Mouse (Mus musculus): ENCODE measurements around the gene Hist1h4i. TPM values are rescaled to one million over a fixed set of nuclear protein-coding genes. Genes with fewer than 3 reads are reported as not detected.

The Hist1h4i gene
- polyA plus RNA-seq, 1 experiment from 2014 or later: 31.9 TPM

GRCm38 (mm10) chr13:22013716-22014115 is 27.4 kb downstream of the Hist1h4i start:
- H3K4me3 ChIP-seq (ENCODE audit: low read depth, low read length): no peak overlapping the region
- DNase-seq (ENCODE audit: low spot score): no peak
- H3K4me1 ChIP-seq (ENCODE audit: control insufficient read depth, insufficient read depth, low read length): no peaks in the 10 kb centered on the region
- no peaks in the 10 kb centered on the region for H3K9me3 ChIP-seq (replicated peaks; ENCODE audit: control insufficient read depth, low read length)
- H3K4me2 ChIP-seq (ENCODE audit: low read depth, low read length): no peak overlapping the region
- H3K36me3 ChIP-seq (replicated peaks; ENCODE audit: control insufficient read depth, insufficient read depth, low read depth, low read length): no peaks in the 10 kb centered on the region
- WGBS: 18% methylated on average over 13 of the region's 13 CpGs
- H3K9ac ChIP-seq (replicated peaks; ENCODE audit: low read length): no peak overlapping the region
- peaks cover 32% of the 10 kb centered on the region for H3K27me3 ChIP-seq (ENCODE audit: control insufficient read depth, insufficient read depth, low read length)
- H3K27ac ChIP-seq (replicated peaks; ENCODE audit: low read depth, low read length): no peak overlapping the region
- no peak for ATAC-seq (replicated peaks; ENCODE audit: insufficient number of reproducible peaks, low FRiP score, low TSS enrichment, low read depth)

GRCm38 (mm10) chr13:22009642-22010041 is 31.5 kb downstream of the Hist1h4i start, which contains the start of gene Prss16:
TSS of gene Prss16 (minus strand) at chr13:22009742.
- H3K27me3 ChIP-seq (ENCODE audit: control insufficient read depth, insufficient read depth, low read length): peaks cover 62% of the 10 kb centered on the region
- 0 out of 2 replicates have a peak, but pooled peaks cover 3% of the 10 kb centered on the region for H3K4me1 ChIP-seq (ENCODE audit: control insufficient read depth, insufficient read depth, low read length)
- DNase-seq (ENCODE audit: low spot score) (no peak), ATAC-seq (replicated peaks; ENCODE audit: insufficient number of reproducible peaks, low FRiP score, low TSS enrichment, low read depth) (no peak)
- H3K9ac ChIP-seq (replicated peaks; ENCODE audit: low read length): no peak within 1 kb of the TSS
- WGBS: 26% methylated on average over 5 of the region's 7 CpGs
- no peaks in the 10 kb centered on the region for H3K9me3 ChIP-seq (replicated peaks; ENCODE audit: control insufficient read depth, low read length)
- no peak within 1 kb of the TSS for H3K4me3 ChIP-seq (ENCODE audit: low read depth, low read length)
- no peak within 1 kb of the TSS for H3K4me2 ChIP-seq (ENCODE audit: low read depth, low read length)
- no peak within 1 kb of the TSS for H3K27ac ChIP-seq (replicated peaks; ENCODE audit: low read depth, low read length)
- no peaks in the 10 kb centered on the region for H3K36me3 ChIP-seq (replicated peaks; ENCODE audit: control insufficient read depth, insufficient read depth, low read depth, low read length)

- Histone ChIP-seq H3K4me3 (ENCODE audit: low read depth, low read length) (no peak overlapping the region), H3K9me3 (replicated peaks; ENCODE audit: control insufficient read depth, low read length) (no peaks in the 10 kb centered on the region), H3K27ac (replicated peaks; ENCODE audit: low read depth, low read length) (no peak overlapping the region), H3K4me2 (ENCODE audit: low read depth, low read length) (no peak overlapping the region), H3K36me3 (replicated peaks; ENCODE audit: control insufficient read depth, insufficient read depth, low read depth, low read length) (no peaks in the 10 kb centered on the region), H3K9ac (replicated peaks; ENCODE audit: low read length) (no peak overlapping the region), H3K27me3 (ENCODE audit: control insufficient read depth, insufficient read depth, low read length) (peaks cover 66% of the 10 kb centered on the region), H3K4me1 (ENCODE audit: control insufficient read depth, insufficient read depth, low read length) (0 out of 2 replicates have a peak, but pooled peaks cover 3% of the 10 kb centered on the region)
- DNase-seq (ENCODE audit: low spot score): no peak
- ATAC-seq (replicated peaks; ENCODE audit: insufficient number of reproducible peaks, low FRiP score, low TSS enrichment, low read depth): no peak
- whole genome bisulfite sequencing: 73% methylated on average over 3 of the region's 3 CpGs
Measured at GRCm38 (mm10) chr13:22008707-22009106, 32.5 kb downstream of the Hist1h4i start.

- Histone ChIP-seq H3K27me3 (ENCODE audit: control insufficient read depth, insufficient read depth, low read length) (peaks cover 68% of the 10 kb centered on the region), H3K4me1 (ENCODE audit: control insufficient read depth, insufficient read depth, low read length) (0 out of 2 replicates have a peak, but pooled peaks cover 3% of the 10 kb centered on the region), H3K9ac (replicated peaks; ENCODE audit: low read length) (no peak overlapping the region), H3K4me3 (ENCODE audit: low read depth, low read length) (no peak overlapping the region), H3K36me3 (replicated peaks; ENCODE audit: control insufficient read depth, insufficient read depth, low read depth, low read length) (no peaks in the 10 kb centered on the region), H3K9me3 (replicated peaks; ENCODE audit: control insufficient read depth, low read length) (no peaks in the 10 kb centered on the region), H3K4me2 (ENCODE audit: low read depth, low read length) (no peak overlapping the region), H3K27ac (replicated peaks; ENCODE audit: low read depth, low read length) (no peak overlapping the region)
- ATAC-seq (replicated peaks; ENCODE audit: insufficient number of reproducible peaks, low FRiP score, low TSS enrichment, low read depth) (no peak), DNase-seq (ENCODE audit: low spot score) (no peak)
- 54% methylated on average over 7 of the region's 7 CpGs for WGBS
Measured at GRCm38 (mm10) chr13:22007872-22008271, 33.3 kb downstream of the Hist1h4i start.

GRCm38 (mm10) chr13:22007121-22007510 is 34.0 kb downstream of the Hist1h4i start:
- Histone ChIP-seq H3K4me2 (ENCODE audit: low read depth, low read length) (peak overlapping the region; percentile 91), H3K27ac (replicated peaks; ENCODE audit: low read depth, low read length) (no peak overlapping the region), H3K36me3 (replicated peaks; ENCODE audit: control insufficient read depth, insufficient read depth, low read depth, low read length) (no peaks in the 10 kb centered on the region), H3K27me3 (ENCODE audit: control insufficient read depth, insufficient read depth, low read length) (peaks cover 73% of the 10 kb centered on the region), H3K9ac (replicated peaks; ENCODE audit: low read length) (no peak overlapping the region), H3K9me3 (replicated peaks; ENCODE audit: control insufficient read depth, low read length) (no peaks in the 10 kb centered on the region), H3K4me3 (ENCODE audit: low read depth, low read length) (peak overlapping the region; percentile 47), H3K4me1 (ENCODE audit: control insufficient read depth, insufficient read depth, low read length) (0 out of 2 replicates have a peak, but pooled peaks cover 3% of the 10 kb centered on the region)
- ATAC-seq (replicated peaks; ENCODE audit: insufficient number of reproducible peaks, low FRiP score, low TSS enrichment, low read depth): 0 out of 2 replicates have a peak, but pooled peaks have one; percentile 17
- DNase-seq (ENCODE audit: low spot score): no peak
- 2% methylated on average over 18 of the region's 18 CpGs for WGBS

GRCm38 (mm10) chr13:22006334-22007120 is 34.6 kb downstream of the Hist1h4i start:
- Histone ChIP-seq H3K4me1 (ENCODE audit: control insufficient read depth, insufficient read depth, low read length) (0 out of 2 replicates have a peak, but pooled peaks cover 3% of the 10 kb centered on the region), H3K9me3 (replicated peaks; ENCODE audit: control insufficient read depth, low read length) (no peaks in the 10 kb centered on the region), H3K4me2 (ENCODE audit: low read depth, low read length) (peak overlapping the region; percentile 91), H3K27me3 (ENCODE audit: control insufficient read depth, insufficient read depth, low read length) (peaks cover 76% of the 10 kb centered on the region), H3K4me3 (ENCODE audit: low read depth, low read length) (peak overlapping the region; percentile 47), H3K27ac (replicated peaks; ENCODE audit: low read depth, low read length) (no peak overlapping the region), H3K9ac (replicated peaks; ENCODE audit: low read length) (no peak overlapping the region), H3K36me3 (replicated peaks; ENCODE audit: control insufficient read depth, insufficient read depth, low read depth, low read length) (no peaks in the 10 kb centered on the region)
- peak; percentile 74 for ATAC-seq (replicated peaks; ENCODE audit: insufficient number of reproducible peaks, low FRiP score, low TSS enrichment, low read depth)
- DNase-seq (ENCODE audit: low spot score): peak; percentile 80
- WGBS: 0% methylated on average over 38 of the region's 38 CpGs

- DNase-seq (ENCODE audit: low spot score): peak; percentile 50
- H3K4me1 ChIP-seq (ENCODE audit: control insufficient read depth, insufficient read depth, low read length): 0 out of 2 replicates have a peak, but pooled peaks cover 3% of the 10 kb centered on the region
- peak overlapping the region; percentile 47 for H3K4me3 ChIP-seq (ENCODE audit: low read depth, low read length)
- H3K27ac ChIP-seq (replicated peaks; ENCODE audit: low read depth, low read length): no peak overlapping the region
- no peaks in the 10 kb centered on the region for H3K36me3 ChIP-seq (replicated peaks; ENCODE audit: control insufficient read depth, insufficient read depth, low read depth, low read length)
- under 1% methylated on average over 45 of the region's 45 CpGs for WGBS
- peak overlapping the region; percentile 44 for H3K9ac ChIP-seq (replicated peaks; ENCODE audit: low read length)
- peak overlapping the region; percentile 91 for H3K4me2 ChIP-seq (ENCODE audit: low read depth, low read length)
- no peaks in the 10 kb centered on the region for H3K9me3 ChIP-seq (replicated peaks; ENCODE audit: control insufficient read depth, low read length)
- peaks cover 78% of the 10 kb centered on the region for H3K27me3 ChIP-seq (ENCODE audit: control insufficient read depth, insufficient read depth, low read length)
- ATAC-seq (replicated peaks; ENCODE audit: insufficient number of reproducible peaks, low FRiP score, low TSS enrichment, low read depth): peak; percentile 81
Measured at GRCm38 (mm10) chr13:22005605-22006333, 35.4 kb downstream of the Hist1h4i start.

Data from embryonic facial prominence, embryonic 11.5 days (tissue).